Mouse (Mus musculus) left cerebral cortex, adult 2 months (tissue): Measurements from ENCODE around the gene Eps15. TPM values are rescaled to one million over a fixed set of nuclear protein-coding genes. Genes with fewer than 3 reads are reported as not detected.
A peak's percentile ranks its signal among the peaks of the same experiment; 100 is the strongest.

Experiments
- DNase-seq, 2 experiments: peaks; one replicate each; pipeline ENCODE4 v3.0.0; 2021 to 2022; ENCODE audit warnings: low spot score in 2 of 2, mixed read lengths in 1 of 2; ENCODE audit errors: extremely low spot score in 1 of 2
- H3K27ac ChIP-seq: fragments of 200-600 bp; 2 replicates; pipeline ENCODE4 v1.8.1; 2022
- H3K4me3 ChIP-seq: fragments of 200-600 bp; 2 replicates; pipeline ENCODE4 v1.8.1; 2022
- CTCF ChIP-seq: fragments of 200-600 bp; IDR thresholded peaks from 2 replicates; pipeline ENCODE4 v1.8.1; 2022; ENCODE audit warnings: antibody characterized with exemption, mild to moderate bottlenecking, moderate library complexity
- intact Hi-C: fragments of 180-260 bp; cut with DNase I; formaldehyde crosslinking; loops from one replicate; pipeline ENCODE4 v1.15.1; 2025
- total RNA-seq, 2 experiments: library from RNA; stranded (reverse); gene quantifications; 2 replicates each; pipeline ENCODE4 v1.2.3; 2021

The Eps15 gene
- total RNA-seq, 2 experiments from 2014 or later: 180 to 186 TPM

DNA sequence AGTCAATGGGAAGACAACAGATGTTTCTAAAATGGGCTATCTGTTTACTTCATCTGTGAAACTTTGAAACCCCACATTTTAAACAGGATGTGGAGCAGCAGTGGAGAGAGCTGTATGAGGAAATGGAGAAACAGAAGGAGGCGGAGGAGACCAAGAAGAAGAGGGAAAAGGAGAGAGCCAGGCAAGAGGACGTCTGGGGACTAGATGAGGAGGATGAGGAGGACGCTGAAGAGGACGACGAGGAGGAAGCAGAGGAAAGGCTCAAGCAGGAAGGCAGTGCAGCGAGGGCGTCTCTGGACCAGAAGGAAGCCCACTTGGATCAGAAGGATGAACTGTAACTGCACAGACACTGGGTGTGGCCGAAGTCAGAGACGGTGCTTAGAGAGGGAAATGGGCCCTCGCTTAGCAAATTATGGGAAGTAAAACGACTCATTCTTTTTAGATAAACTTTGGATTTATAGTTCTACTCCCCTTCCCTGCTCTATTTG lies 26.4 kb upstream of the Eps15 start:
- TF ChIP-seq CTCF: no peak
- intact Hi-C loops: no loop called here
- Histone ChIP-seq H3K27ac (no peak overlapping the region), H3K4me3 (no peak overlapping the region)
- DNase-seq: no peak

DNA sequence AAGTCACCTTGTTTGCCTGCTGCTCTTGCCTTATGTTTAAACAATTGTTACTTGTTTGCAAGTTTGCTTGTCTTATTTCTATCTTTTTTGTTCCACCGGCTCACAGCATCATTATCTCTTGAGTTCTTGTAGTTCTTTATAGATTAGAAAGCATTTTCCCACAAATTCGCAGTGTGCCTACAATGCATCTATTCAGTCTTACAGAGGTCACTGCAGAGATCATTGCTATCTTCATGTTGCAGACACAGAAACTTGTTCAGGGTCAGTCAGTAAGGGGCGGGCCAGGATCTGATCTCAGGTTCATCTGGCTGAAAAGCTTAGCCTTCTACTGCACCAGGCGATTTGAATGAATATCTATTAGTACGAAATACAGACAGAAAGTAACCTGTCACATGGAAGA lies 25.6 kb upstream of the Eps15 start:
- TF ChIP-seq CTCF: no peak
- H3K27ac ChIP-seq: no peak overlapping the region
- intact Hi-C loops: no loop called here
- DNase-seq: no peak
- H3K4me3 ChIP-seq: no peak overlapping the region

DNA sequence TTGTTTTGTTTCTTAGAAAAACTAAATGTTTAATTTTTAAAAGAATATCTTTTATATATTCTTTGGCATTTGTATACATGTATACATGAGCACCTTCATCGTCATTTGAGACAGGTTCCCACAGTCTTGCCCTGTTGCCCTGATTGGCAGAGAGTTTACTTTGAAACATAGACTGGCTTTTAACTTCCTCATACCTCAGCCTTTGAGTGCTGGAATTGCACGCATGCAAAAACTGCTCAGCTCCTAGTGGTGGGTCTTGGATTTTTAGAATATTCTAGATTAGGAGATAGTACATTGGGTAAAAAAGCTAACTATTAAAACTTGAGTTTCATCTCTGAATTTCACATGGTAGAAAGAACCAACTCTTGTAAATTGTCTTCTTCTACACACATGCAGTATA lies 24.7 kb upstream of the Eps15 start:
- no peak overlapping the region for H3K27ac ChIP-seq
- no peak overlapping the region for H3K4me3 ChIP-seq
- intact Hi-C loops: no loop called here
- DNase-seq: no peak
- TF ChIP-seq CTCF: no peak; the same call in 1 of the 2 replicates

DNA sequence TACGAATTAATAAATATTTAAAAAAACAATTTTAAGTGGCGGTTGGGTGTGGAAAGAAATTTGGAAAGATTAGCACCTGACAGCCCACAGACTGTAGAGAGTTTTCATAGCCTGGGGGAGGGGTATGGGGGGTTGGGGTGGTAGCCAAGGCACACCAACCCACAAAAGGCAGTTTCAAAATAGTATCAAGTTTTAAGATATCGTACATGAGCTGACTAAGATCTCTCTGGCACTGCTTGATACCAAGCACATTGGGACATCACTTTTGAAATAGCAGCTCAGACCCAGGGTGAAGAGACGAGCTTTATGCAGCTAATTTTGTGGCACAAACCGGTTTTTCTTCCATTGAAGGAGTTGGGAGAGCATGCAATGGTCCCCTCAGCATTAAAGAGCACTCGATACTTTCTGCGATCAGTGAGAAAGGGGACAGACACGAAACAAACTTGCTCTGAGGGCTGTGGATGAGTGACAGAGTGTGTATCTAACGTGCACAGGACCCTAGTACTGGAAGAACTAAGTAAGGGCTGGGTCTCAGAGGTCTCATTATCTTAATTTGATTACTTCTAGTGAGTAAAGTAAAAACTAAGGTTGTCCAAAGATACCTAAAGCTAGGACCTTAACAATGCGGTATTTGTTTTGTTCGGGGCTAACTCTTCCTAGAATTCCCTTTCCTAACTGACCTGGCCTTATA lies 24.2 kb upstream of the Eps15 start:
- Histone ChIP-seq H3K4me3 (no peak overlapping the region), H3K27ac (no peak overlapping the region)
- no peak for DNase-seq
- intact Hi-C loops: no loop called here
- no peak for TF ChIP-seq CTCF

DNA sequence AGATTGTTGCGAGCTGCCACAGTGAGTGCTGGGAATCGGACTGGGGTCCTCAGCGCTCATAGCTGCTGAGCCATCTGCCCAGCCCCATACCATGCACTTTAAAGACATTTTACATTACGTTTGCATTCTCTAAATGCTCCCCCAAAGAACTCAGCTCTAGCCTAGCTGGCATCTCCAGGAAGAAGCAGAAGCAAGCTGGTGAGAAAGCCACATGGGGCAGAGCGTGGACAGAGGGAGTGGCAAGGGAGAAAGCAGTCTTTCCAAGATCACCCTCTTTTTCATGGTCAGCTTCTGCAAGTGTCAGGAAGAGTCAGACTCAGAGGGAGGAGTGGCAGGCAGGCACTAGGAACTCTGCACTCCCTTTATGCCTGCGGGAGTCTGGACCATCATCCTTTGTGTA lies 23.3 kb upstream of the Eps15 start:
- intact Hi-C loops: no loop called here
- no peak overlapping the region for H3K27ac ChIP-seq
- no peak for TF ChIP-seq CTCF
- H3K4me3 ChIP-seq: no peak overlapping the region
- no peak for DNase-seq

DNA sequence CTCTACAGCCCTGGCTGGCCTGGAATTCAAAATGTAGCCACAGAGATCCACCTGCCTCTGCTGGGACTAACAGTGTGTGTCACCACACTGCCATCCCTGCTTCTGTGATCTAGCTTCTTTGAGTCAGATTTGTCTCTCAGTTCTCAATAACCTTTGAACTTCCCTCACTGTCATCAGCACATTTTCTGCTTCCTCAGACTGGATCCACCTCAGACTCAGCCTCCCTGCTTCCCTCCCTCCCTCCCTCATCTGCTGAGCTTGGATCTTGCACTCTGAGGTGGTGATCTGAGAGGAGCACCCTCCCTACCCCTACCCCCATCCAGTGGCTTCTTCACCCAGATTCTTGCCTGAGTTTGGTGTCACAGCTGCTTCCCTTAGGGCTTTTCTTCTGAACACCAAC lies 22.4 kb upstream of the Eps15 start:
- intact Hi-C loops: no loop called here
- H3K27ac ChIP-seq: no peak overlapping the region
- H3K4me3 ChIP-seq: no peak overlapping the region
- no peak for TF ChIP-seq CTCF
- no peak for DNase-seq

DNA sequence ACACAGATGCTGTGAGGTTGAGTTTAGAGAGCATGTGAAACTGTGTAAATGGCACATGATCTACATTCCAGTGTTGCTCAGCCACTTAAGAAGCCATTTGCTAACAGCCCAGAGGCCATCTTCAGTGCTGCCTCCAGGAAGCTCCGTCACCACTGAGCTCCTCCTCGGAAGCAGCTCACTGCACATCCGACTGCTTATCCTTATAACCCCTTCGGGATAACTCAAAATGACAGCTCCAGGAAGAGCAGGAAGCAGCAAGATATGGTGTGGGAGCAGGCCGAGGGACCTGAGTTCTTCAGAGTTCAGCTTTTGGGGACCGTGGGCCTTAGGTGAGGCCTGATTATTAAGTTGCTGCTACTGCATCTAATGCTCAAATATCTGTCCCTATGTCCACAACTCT lies 18.0 kb upstream of the Eps15 start:
- Histone ChIP-seq H3K27ac (no peak overlapping the region), H3K4me3 (no peak overlapping the region)
- DNase-seq: no peak
- intact Hi-C loops: no loop called here
- TF ChIP-seq CTCF: no peak

DNA sequence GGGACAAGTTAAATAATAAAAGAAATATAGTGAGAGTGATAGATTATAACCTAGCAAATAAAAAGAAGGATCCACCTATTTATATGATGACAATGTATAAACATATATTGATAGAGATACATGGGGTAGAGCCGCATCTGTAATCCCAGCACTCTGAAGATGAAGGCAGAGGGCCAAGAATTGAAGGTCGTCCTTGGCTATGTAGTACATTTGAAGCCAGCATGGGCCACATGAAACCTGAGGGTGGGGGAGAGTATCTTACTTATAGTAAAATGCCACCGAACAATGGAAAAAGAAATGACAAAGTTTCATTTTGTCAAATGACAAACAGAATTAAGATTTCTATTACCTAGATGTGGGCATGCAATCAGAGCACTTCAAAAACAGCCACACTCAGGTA lies 14.0 kb upstream of the Eps15 start:
- intact Hi-C loops: no loop called here
- DNase-seq: no peak
- TF ChIP-seq CTCF: no peak
- no peak overlapping the region for H3K4me3 ChIP-seq
- H3K27ac ChIP-seq: no peak overlapping the region

DNA sequence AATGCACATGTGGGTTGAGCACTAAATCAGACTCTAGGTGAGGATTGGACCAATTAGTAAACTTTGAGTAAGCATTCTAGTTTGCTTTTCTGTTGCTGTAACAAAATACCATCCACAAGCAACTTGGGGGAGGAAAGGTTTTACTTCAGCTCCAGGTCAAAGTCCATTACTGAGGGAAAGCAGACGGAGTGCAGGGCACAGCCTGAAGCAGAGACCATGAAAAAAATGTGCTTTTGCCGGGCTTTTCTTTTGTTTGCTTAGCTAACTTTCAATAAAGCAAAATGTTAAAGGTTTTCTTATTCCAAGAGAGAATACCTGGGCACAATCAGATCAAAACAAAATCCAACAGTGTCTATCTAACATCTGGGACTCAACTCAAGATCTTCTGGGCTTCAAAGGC lies 13.3 kb upstream of the Eps15 start:
- intact Hi-C loops: no loop called here
- TF ChIP-seq CTCF: no peak
- Histone ChIP-seq H3K27ac (no peak overlapping the region), H3K4me3 (no peak overlapping the region)
- DNase-seq: no peak

DNA sequence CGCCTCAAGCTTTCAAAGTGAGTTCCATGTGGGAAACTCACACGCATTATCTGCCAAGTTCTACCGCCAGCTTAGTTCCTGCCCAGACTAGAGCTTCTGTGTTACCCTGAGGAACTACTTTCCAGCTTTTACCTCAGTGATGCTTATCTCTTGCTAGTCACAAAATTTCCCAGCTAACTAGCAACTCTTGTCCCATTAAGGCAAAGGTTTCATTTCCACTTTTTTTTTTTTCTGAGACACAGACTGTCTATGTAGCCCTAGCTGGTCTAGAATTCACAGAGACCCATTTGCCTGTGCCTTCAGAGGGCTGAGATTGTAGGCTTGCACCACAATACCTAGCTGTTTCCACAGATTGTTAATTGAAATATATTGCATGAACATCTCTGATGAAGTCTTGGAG lies 12.6 kb upstream of the Eps15 start:
- intact Hi-C loops: no loop called here
- no peak for DNase-seq
- no peak for TF ChIP-seq CTCF
- Histone ChIP-seq H3K27ac (no peak overlapping the region), H3K4me3 (no peak overlapping the region)

DNA sequence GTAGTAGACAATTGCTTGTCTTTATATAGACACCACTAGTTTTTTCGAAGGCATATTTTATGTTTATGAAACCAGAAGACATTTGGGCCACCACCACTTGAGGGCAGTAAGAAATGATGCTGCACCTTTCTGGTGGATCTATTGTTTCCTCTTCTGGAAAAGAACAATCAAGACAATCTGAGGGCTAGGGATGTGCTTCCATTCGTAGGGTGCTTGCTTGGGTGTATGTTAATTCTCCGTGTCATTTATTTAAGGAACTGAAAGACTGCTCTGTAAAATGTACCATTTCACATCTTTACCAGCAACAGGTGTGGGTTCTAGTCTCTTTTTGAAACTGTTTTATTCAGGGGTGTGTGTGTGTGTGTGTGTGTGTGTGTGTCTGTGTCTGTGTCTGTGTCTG lies 11.2 kb upstream of the Eps15 start:
- peak; percentile 15 for TF ChIP-seq CTCF
- no peak overlapping the region for H3K4me3 ChIP-seq
- no peak for DNase-seq
- intact Hi-C loops: no loop called here
- H3K27ac ChIP-seq: no peak overlapping the region

DNA sequence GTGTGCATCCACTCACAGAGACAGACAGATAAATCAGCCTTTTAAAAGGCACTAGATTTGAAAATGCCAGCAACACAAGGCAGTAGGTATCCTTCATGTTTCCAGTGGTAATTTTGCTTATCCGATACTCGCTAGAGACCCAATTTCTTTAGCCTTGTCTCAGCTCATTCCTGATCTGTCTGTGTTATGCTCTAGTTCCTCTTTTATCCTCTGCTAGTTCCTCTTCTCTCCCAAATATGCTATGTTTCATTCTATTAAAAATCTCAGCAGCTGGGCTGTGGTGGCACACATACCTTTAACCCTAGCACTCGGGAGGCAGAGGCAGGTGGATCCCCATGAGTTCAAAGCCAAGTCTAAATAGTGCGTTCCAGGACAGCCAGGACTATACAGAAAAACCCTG lies 8.3 kb upstream of the Eps15 start:
- TF ChIP-seq CTCF: no peak
- no peak for DNase-seq
- intact Hi-C loops: no loop called here
- Histone ChIP-seq H3K27ac (no peak overlapping the region), H3K4me3 (no peak overlapping the region)

DNA sequence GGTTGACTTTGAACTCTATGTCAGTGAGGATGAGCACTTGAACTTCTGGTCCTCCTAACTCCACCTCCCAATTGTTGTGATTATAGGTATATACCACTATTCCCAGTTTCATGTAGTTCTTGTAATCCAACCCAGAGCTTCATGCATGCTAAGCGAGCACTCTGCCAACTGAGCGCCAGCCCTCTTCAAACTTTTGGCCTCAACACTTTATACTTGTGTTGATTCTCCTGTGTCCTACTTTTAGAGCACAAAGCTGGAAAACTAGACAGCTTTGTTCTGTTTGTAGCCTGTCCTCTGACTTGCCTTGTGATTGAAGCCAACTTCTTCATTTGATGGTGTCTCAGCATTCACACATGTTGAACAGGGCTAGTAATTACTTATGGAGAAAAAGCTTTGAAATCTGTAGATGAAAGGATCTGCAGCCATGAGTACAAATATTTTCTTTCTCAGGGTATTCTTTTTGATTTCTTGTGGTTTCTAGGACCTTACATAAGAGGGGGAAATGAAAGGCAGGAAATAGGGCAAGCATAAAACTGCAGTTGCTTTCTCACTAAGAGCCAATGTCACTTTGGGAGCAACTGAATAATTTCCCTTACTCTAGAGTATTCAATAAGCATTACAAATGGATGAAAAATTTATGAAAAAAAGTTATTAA lies 6.4 kb upstream of the Eps15 start:
- TF ChIP-seq CTCF: no peak
- intact Hi-C loops: no loop called here
- Histone ChIP-seq H3K4me3 (no peak overlapping the region), H3K27ac (peak overlapping the region; percentile 67)
- DNase-seq: no peak
